Mouse (Mus musculus): ENCODE measurements around the gene Bhmt.

GRCm38 (mm10) chr13:93639636-93640035, 1.9 kb upstream of the Bhmt start:
- TF ChIP-seq CTCF (IDR thresholded peaks at IDR 0.05; ENCODE audit: low read depth) (no peak), EP300 (IDR thresholded peaks at IDR 0.05; ENCODE audit: low read depth) (no peak)

Data from heart, postnatal 0 days (tissue).